Mouse (Mus musculus) forebrain, embryonic 12.5 days (tissue): ENCODE results near the gene Olfr808. TPM values are rescaled to one million over a fixed set of nuclear protein-coding genes. Genes with fewer than 3 reads are reported as not detected.

Experiments
- ATAC-seq: fragments of 200-750 bp; cut with Nextera tagmentation; 2 replicates; pipeline ENCODE4 v1.8.0; 2017; ENCODE audit warnings: moderate TSS enrichment; ENCODE audit not compliant: low FRiP score
- H3K27ac ChIP-seq: fragments of 300-500 bp; sonication (generic); 2 replicates; pipeline ENCODE4 v1.5.1; 2016; ENCODE audit warnings: mild to moderate bottlenecking
- H3K27me3 ChIP-seq: fragments of 300-500 bp; sonication (generic); 2 replicates; pipeline ENCODE4 v1.6.1; 2016; ENCODE audit warnings: mild to moderate bottlenecking
- H3K36me3 ChIP-seq: fragments of 300-500 bp; sonication (generic); replicated peaks from 2 replicates; pipeline ENCODE4 v1.6.1; 2016; ENCODE audit warnings: mild to moderate bottlenecking
- H3K4me1 ChIP-seq: fragments of 300-500 bp; sonication (generic); 2 replicates; pipeline ENCODE4 v1.6.1; 2016
- H3K4me2 ChIP-seq: fragments of 300-500 bp; sonication (generic); 2 replicates; pipeline ENCODE4 v1.6.1; 2016; ENCODE audit warnings: mild to moderate bottlenecking, moderate library complexity
- H3K4me3 ChIP-seq: fragments of 300-500 bp; sonication (generic); replicated peaks from 2 replicates; pipeline ENCODE4 v1.5.1; 2016; ENCODE audit warnings: mild to moderate bottlenecking
- H3K9ac ChIP-seq: fragments of 300-500 bp; sonication (generic); 2 replicates; pipeline ENCODE4 v1.6.1; 2016; ENCODE audit warnings: mild to moderate bottlenecking
- H3K9me3 ChIP-seq: fragments of 300-500 bp; sonication (generic); 2 replicates; pipeline ENCODE4 v1.6.1; 2016
- WGBS: fragments of 180-500 bp; shearing (Covaris S2); methylation state at CpG from one replicate; pipeline ENCODE4 v1.1.7; 2016; 5-methylcytosine and 5-hydroxymethylcytosine counted together
- microRNA-seq: library from miRNA; unstranded; fragments of <30 nt; microRNA quantifications from one replicate; pipeline ENCODE4, GENCODE M21; 2017
- polyA plus RNA-seq: library from polyadenylated mRNA; unstranded; fragments of >200 nt; fragmentation: Nextera tagmentation; extraction: Ambion mirVana; gene quantifications from 2 replicates; pipeline ENCODE4 v1.2.1, GENCODE M21; 2016

The Olfr808 gene
- polyA plus RNA-seq, result 0.06 TPM in 1 of 2 replicates, not detected in the other

- 89% methylated on average over 1 of the region's 1 CpGs for WGBS
- no peaks in the 10 kb centered on the region for H3K9me3 ChIP-seq
Observed at GRCm38 (mm10) chr10:129765182-129765581, at the start of gene Olfr808. Gene Olfr808 (plus strand): TSS chr10:129765482.

GRCm38 (mm10) chr10:129729275-129729674, 36.0 kb upstream of the Olfr808 start, which contains the start of gene Olfr805:
Gene Olfr805 (minus strand): TSS chr10:129729375.
- Histone ChIP-seq H3K9me3 (no peaks in the 10 kb centered on the region), H3K4me2 (no peak within 1 kb of the TSS), H3K4me1 (no peaks in the 10 kb centered on the region), H3K27ac (no peak within 1 kb of the TSS), H3K27me3 (no peaks in the 10 kb centered on the region), H3K36me3 (no peaks in the 10 kb centered on the region), H3K9ac (no peak within 1 kb of the TSS), H3K4me3 (no peak within 1 kb of the TSS)
- WGBS, result 92% methylated on average over 2 of the region's 2 CpGs
- ATAC-seq, result no peak

More at GRCm38 (mm10) chr10:129765182-129765581, at the start of gene Olfr808:
- H3K4me3 ChIP-seq, result no peak within 1 kb of the TSS
- no peak within 1 kb of the TSS for H3K9ac ChIP-seq
- no peak within 1 kb of the TSS for H3K27ac ChIP-seq
- ATAC-seq, result no peak
- H3K27me3 ChIP-seq, result no peaks in the 10 kb centered on the region
- no peaks in the 10 kb centered on the region for H3K4me1 ChIP-seq
- no peak within 1 kb of the TSS for H3K4me2 ChIP-seq
- H3K36me3 ChIP-seq, result no peaks in the 10 kb centered on the region

DNA sequence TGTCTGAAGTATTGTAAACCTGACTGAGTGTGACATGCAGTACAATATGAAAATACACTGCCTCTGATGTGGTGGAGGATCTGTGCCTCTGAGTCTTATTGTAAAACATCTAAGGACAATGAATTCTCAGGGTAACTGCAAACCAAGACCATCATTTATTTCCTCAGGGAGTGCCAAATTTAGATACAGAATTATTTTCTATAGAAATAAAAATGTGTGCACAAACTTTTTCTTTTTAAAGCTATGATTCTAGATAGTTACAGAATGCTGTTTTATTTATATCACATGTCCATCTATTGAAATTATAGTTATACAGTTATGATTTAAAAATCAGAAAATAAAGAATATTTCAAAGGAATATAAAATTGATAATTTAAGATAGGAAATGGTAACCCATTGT, 23.5 kb upstream of the Olfr808 start, which contains the start of gene Olfr806:
Gene Olfr806, minus strand, starts transcription at position 101 of the 400 bp plus-strand sequence.
- H3K27me3 ChIP-seq, result no peaks in the 10 kb centered on the region
- H3K9ac ChIP-seq, result no peak within 1 kb of the TSS
- H3K36me3 ChIP-seq, result no peaks in the 10 kb centered on the region
- H3K9me3 ChIP-seq, result no peaks in the 10 kb centered on the region
- no peak within 1 kb of the TSS for H3K27ac ChIP-seq
- H3K4me3 ChIP-seq, result no peak within 1 kb of the TSS
- H3K4me1 ChIP-seq, result no peaks in the 10 kb centered on the region
- ATAC-seq, result no peak
- H3K4me2 ChIP-seq, result no peak within 1 kb of the TSS

DNA sequence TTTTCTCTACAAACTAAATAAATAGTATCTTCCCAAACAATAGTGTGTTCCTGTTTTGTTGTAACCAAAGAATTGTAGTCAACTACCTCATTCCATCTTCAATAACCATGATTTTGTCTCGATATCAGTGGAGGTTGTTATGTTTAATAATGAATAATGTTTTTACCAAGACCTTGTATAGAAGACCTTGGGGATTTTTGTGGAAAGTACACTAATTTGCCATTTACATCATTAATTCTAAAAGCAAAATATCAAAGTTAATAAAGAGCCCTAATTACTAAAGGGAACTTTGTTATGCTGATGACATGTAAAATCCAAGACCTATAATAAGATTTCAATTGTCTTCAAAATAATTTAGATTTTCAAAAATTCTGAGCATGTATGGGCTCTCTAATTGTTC, 7.6 kb upstream of the Olfr808 start, which contains the start of gene Olfr807:
Gene Olfr807, minus strand, starts transcription at position 101 of the 400 bp plus-strand sequence.
- H3K4me2 ChIP-seq, result no peak within 1 kb of the TSS
- no peaks in the 10 kb centered on the region for H3K36me3 ChIP-seq
- ATAC-seq, result no peak
- H3K4me1 ChIP-seq, result no peaks in the 10 kb centered on the region
- no peak within 1 kb of the TSS for H3K27ac ChIP-seq
- H3K9me3 ChIP-seq, result no peaks in the 10 kb centered on the region
- H3K27me3 ChIP-seq, result no peaks in the 10 kb centered on the region
- no peak within 1 kb of the TSS for H3K9ac ChIP-seq
- 91% methylated on average over 1 of the region's 1 CpGs for WGBS
- H3K4me3 ChIP-seq, result no peak within 1 kb of the TSS

DNA sequence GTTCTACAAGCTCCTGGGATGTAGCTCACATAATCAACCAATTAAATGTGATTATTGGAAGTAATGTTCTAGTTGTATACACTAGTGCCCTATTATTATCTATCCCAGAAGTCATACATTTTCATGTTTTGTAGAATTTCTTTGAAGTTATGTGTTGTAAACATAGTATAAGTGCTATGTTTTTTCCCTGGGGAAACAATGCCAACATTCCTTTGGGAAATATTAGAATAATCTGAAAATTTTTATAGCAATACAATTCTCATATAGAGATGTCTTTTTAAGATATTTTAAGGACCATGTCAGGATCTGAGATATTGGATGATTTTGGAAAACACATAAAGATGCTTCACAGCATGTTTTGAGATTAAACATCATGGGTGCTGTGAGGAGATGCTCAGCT, 9.1 kb downstream of the Olfr808 start, which contains the start of gene Olfr809:
Gene Olfr809, plus strand, starts transcription at position 301 of the 400 bp plus-strand sequence.
- no peaks in the 10 kb centered on the region for H3K27me3 ChIP-seq
- H3K36me3 ChIP-seq, result no peaks in the 10 kb centered on the region
- no peaks in the 10 kb centered on the region for H3K4me1 ChIP-seq
- no peak within 1 kb of the TSS for H3K27ac ChIP-seq
- no peak within 1 kb of the TSS for H3K4me3 ChIP-seq
- H3K9me3 ChIP-seq, result no peaks in the 10 kb centered on the region
- no peak within 1 kb of the TSS for H3K9ac ChIP-seq
- H3K4me2 ChIP-seq, result no peak within 1 kb of the TSS
- ATAC-seq, result no peak

DNA sequence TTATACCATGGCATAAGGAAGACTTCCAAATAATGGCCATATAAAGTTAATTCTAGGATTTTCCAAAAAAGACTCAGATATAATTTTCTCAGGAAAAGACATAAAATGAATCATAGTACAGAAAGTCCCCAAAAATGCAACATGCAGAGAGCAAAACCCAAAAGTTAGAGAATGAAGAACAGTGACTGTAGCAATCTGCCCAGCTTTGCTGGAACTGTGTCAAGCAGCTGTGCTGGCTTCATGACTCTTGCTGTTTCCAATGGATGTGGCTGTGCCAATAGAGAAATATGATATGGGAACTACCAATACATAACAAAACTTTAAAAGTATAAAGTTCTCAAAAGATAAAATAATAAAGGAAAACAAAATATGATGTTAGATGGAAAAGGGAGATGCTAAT, 12.8 kb downstream of the Olfr808 start:
- Histone ChIP-seq H3K27me3 (no peaks in the 10 kb centered on the region), H3K9ac (no peak overlapping the region), H3K36me3 (no peaks in the 10 kb centered on the region), H3K4me1 (no peaks in the 10 kb centered on the region), H3K4me2 (no peak overlapping the region), H3K27ac (no peak overlapping the region), H3K4me3 (no peak overlapping the region), H3K9me3 (no peaks in the 10 kb centered on the region)
- ATAC-seq, result no peak

DNA sequence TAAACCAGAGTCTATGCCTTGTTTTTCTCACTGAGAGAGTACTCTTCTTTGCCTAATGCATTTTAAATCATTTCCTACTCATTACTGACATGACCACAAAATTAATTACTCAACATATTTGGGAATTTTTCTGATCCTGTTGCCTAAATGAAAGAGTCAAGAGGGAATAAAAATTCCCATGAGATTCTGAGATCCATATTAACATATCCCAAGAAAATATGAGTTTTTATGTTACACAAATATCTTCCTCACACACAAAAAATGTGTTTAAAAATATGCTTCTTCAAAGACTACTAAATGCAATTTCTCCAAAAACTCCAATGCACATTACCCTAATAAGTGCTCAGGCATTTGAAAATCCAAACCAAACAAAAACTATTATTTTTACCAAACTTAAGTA, 29.5 kb downstream of the Olfr808 start, which contains the start of gene Olfr810:
Gene Olfr810, minus strand, starts transcription at position 101 of the 400 bp plus-strand sequence.
- H3K4me1 ChIP-seq, result no peaks in the 10 kb centered on the region
- no peaks in the 10 kb centered on the region for H3K27me3 ChIP-seq
- H3K4me3 ChIP-seq, result no peak within 1 kb of the TSS
- H3K27ac ChIP-seq, result no peak within 1 kb of the TSS
- no peaks in the 10 kb centered on the region for H3K9me3 ChIP-seq
- H3K36me3 ChIP-seq, result no peaks in the 10 kb centered on the region
- ATAC-seq, result no peak
- H3K4me2 ChIP-seq, result no peak within 1 kb of the TSS
- H3K9ac ChIP-seq, result no peak within 1 kb of the TSS

GRCm38 (mm10) chr10:129804296-129804695, 39.0 kb downstream of the Olfr808 start, which contains the start of gene Olfr811:
Gene Olfr811 (minus strand): TSS chr10:129804396.
- 84% methylated on average over 4 of the region's 4 CpGs for whole genome bisulfite sequencing
- no peak within 1 kb of the TSS for H3K9ac ChIP-seq
- ATAC-seq, result no peak
- H3K9me3 ChIP-seq, result no peaks in the 10 kb centered on the region
- H3K36me3 ChIP-seq, result no peaks in the 10 kb centered on the region
- H3K4me2 ChIP-seq, result no peak within 1 kb of the TSS
- H3K4me1 ChIP-seq, result no peaks in the 10 kb centered on the region
- no peaks in the 10 kb centered on the region for H3K27me3 ChIP-seq
- H3K4me3 ChIP-seq, result no peak within 1 kb of the TSS
- no peak within 1 kb of the TSS for H3K27ac ChIP-seq

Small RNA genes lying within 50 kb of the gene (microRNA-seq; reads per million reads assigned to microRNA genes)
- gene Gm24485, result not detected

Other genes with a start within 250 kb of the Olfr808 start
- not detected in 2 replicates for gene Olfr791, start 243.7 kb upstream of the Olfr808 start, polyA plus RNA-seq
- not detected in 2 replicates for gene Olfr792, start 226.3 kb upstream of the Olfr808 start, polyA plus RNA-seq
- gene Olfr794, start 197.8 kb upstream of the Olfr808 start, polyA plus RNA-seq, result not detected in 2 replicates
- not detected in 2 replicates for gene Olfr796, start 152.9 kb upstream of the Olfr808 start, polyA plus RNA-seq
- gene Olfr798, start 137.5 kb upstream of the Olfr808 start, polyA plus RNA-seq, result not detected in 2 replicates
- gene Olfr799, start 128.0 kb upstream of the Olfr808 start, polyA plus RNA-seq, result not detected in 2 replicates
- gene Olfr800, start 107.8 kb upstream of the Olfr808 start, polyA plus RNA-seq, result not detected in 2 replicates
- gene Olfr801, start 91.6 kb upstream of the Olfr808 start, polyA plus RNA-seq, result not detected in 2 replicates
- 0.04 TPM in 1 of 2 replicates, not detected in the other for gene Olfr802, start 77.3 kb upstream of the Olfr808 start, polyA plus RNA-seq
- not detected in 2 replicates for gene Olfr803, start 71.2 kb upstream of the Olfr808 start, polyA plus RNA-seq
- gene Olfr804, start 62.3 kb upstream of the Olfr808 start, polyA plus RNA-seq, result not detected in 2 replicates
- gene Olfr805, start 36.1 kb upstream of the Olfr808 start, polyA plus RNA-seq, result not detected in 2 replicates
- not detected in 2 replicates for gene Olfr806, start 23.6 kb upstream of the Olfr808 start, polyA plus RNA-seq
- gene Olfr807, start 7.7 kb upstream of the Olfr808 start, polyA plus RNA-seq, result not detected in 2 replicates
- gene Olfr809, start 9.2 kb downstream of the Olfr808 start, polyA plus RNA-seq, result not detected in 2 replicates
- gene Olfr810, start 29.4 kb downstream of the Olfr808 start, polyA plus RNA-seq, result not detected in 2 replicates
- not detected in 2 replicates for gene Olfr811, start 38.9 kb downstream of the Olfr808 start, polyA plus RNA-seq
- not detected in 2 replicates for gene Olfr812, start 80.6 kb downstream of the Olfr808 start, polyA plus RNA-seq
- gene Olfr813, start 89.9 kb downstream of the Olfr808 start, polyA plus RNA-seq, result not detected in 2 replicates
- gene Olfr814, start 114.4 kb downstream of the Olfr808 start, polyA plus RNA-seq, result not detected in 2 replicates
- not detected in 2 replicates for gene Olfr815, start 140.4 kb downstream of the Olfr808 start, polyA plus RNA-seq
- not detected in 2 replicates for gene Olfr816, start 150.1 kb downstream of the Olfr808 start, polyA plus RNA-seq
- gene Olfr818, start 183.6 kb downstream of the Olfr808 start, polyA plus RNA-seq, result not detected in 2 replicates
- gene Olfr819, start 201.8 kb downstream of the Olfr808 start, polyA plus RNA-seq, result not detected in 2 replicates
- gene Olfr247, start 210.7 kb downstream of the Olfr808 start, polyA plus RNA-seq, result not detected in 2 replicates
- gene Gm10310, start 219.6 kb downstream of the Olfr808 start, polyA plus RNA-seq, result not detected in 2 replicates
- gene Olfr820, start 247.1 kb downstream of the Olfr808 start, polyA plus RNA-seq, result not detected in 2 replicates